Mouse (Mus musculus): ENCODE data around the gene Gm21409. TPM values are rescaled to one million over a fixed set of nuclear protein-coding genes. Genes with fewer than 3 reads are reported as not detected.
"Not testable (repeated sequence)": the region's sequence is repeated elsewhere in the genome, so short reads cannot be mapped to it uniquely, and the experiment has no call there.

Gene Gm21409
- total RNA-seq (2022), result not detected

GRCm38 (mm10) chrY:84746385-84746784 is at the start of gene Gm21409:
Gm21409 (plus strand) TSS chrY:84746685.
- not testable (repeated sequence) for DNase-seq (ENCODE audit: low spot score in 2 of 2)

Other genes with a start within 250 kb of the Gm21409 start
- gene Gm21394, start 181.8 kb upstream of the Gm21409 start, total RNA-seq (2022), result not detected

Data from gastrocnemius, adult 8-10 months (tissue).